Mouse (Mus musculus) v-Abl transformed pro-B cells (cell line): ENCODE results near the gene Pbrm1.

Experiments
- in situ Hi-C, 2 experiments: fragments of 400-800 bp; cut with MboI; formaldehyde crosslinking; loops; one replicate each; pipeline ENCODE4 v1.15.1; 2025; ENCODE audit not compliant: unreplicated experiment in 2 of 2

The Pbrm1 gene

DNA sequence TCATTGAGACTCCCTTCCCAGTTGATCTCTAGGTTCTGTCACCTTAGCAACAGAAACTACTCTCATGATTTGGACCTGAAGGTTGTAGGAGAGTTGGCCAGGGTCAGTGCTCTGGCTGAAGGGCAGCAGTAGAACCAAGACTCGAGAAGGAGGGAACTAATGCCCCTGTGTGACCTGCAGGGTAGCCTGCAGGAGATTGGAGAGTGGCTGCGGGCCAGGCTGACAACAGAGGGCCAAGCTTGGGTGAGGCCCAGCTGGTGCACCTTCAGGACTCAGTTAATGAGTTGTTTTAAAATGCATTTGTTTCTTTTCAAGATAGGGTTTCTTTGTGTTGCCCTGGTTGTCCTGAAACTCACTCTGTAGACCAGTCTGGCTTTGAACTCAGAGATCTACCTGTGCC, 146.1 kb downstream of the Pbrm1 start:
- in situ Hi-C loops = no loop called here

DNA sequence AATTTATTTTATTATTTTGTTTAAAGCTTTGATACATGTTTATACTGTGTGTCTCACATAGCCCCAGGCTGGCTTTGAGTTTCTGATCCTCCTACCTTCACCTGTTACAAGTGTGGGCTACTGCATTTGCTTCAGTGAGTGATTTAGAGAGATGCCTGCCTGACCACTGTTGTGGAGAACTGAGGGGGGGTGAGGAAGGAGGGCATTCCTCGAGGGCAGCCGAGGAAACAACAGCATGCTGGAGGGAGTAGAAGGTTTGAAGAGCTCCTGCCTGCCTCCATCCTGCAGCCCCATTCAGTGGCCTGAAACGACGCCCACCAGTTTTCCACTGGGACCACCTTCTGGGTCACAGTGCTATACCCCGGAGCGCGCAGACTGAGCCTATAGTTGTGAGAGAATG, 146.5 kb downstream of the Pbrm1 start:
- in situ Hi-C loops = no loop called here

DNA sequence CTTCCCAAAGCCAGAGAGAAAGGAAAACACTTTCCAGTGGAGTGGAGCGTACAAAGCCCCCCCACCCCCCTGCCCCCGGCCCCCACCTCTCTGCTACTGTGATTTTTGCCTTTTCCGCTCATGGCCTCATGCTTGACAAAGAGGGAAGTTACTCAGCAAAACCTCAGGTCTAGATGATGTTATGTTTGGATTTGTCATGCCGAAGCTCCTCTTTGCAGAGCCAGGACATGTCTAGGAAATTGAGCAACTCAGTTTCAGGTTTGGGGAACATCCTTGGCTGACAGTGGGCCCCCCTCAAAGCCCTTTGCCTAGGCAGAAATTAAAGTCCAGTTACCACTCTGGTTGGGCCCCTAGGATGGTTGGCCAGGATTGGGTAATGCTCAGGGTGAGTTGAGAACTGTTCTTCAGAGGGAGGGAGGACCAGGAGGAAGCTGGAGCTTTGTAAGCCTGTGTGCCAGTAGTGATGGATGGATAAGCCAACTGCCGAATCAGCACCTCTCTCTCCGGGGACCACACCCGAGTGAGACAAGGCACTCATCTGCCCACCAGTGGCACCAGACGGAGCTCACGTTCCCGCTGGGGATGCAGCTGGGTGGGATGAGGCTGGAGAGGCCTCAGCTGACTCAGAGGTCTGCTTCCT, 147.2 kb downstream of the Pbrm1 start:
- in situ Hi-C loops = no loop called here

DNA sequence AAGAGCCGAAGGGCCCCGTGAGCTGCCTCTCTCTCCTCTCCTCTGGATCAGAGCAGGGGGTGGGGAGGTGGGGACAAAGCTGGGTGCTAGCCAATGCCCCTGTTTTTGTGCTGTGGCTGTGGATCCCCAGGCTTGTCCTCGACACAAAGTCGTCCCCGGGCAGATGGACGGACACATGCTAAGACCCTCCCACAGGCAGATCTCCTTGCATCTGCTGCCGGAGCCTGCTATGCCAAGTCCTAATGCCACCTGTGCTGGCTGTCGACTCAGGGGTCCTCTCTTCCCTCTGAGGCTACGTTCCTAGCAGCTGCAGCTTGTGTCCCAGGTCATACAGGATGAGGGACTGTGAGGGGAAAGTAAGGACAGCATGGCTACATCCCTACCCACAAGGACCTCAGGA, 147.9 kb downstream of the Pbrm1 start:
- in situ Hi-C loops = no loop called here

DNA sequence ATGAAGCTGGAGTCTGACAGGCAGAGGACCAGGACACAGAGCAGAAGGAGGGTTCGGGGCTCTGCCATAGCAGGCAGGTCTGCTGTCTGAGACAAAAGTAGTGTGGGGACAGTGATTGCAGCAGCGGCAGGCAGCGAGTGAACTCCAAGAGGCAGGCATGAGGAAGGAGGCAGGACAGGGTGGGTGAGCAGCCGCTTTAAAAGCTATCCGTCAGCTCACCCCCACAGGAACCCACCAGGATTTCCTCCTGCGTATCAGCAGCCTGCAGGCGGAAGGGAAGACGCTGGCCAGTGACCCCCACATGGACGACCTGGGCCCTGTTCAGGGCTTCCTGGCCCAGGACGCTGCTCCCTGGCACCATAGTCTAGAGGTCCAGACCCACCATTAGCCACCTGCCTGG, 149.5 kb downstream of the Pbrm1 start, which contains the start of gene Stab1:
Stab1 (minus strand) TSS at position 217 of the 400 bp plus-strand sequence.
- in situ Hi-C loops = no loop called here

DNA sequence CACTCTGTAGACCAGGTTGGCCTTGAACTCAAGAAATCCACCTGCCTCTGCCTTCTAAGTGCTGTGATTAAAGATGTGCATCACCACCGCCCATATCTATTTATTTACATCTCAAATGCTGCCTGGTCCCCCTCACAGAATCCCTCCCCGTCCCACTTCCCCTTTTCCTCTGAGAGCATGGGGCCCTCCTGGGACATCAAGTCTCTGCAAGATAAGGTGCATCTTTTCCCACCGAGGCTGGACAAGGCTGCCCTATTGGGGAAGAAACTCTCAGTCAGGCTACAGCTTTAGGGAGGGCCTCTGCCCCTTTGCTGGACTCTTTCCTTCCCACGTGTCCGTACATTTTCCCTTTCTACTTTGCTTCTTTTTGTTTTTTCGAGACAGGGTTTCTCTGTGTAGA, 150.6 kb downstream of the Pbrm1 start:
- in situ Hi-C loops = no loop called here

DNA sequence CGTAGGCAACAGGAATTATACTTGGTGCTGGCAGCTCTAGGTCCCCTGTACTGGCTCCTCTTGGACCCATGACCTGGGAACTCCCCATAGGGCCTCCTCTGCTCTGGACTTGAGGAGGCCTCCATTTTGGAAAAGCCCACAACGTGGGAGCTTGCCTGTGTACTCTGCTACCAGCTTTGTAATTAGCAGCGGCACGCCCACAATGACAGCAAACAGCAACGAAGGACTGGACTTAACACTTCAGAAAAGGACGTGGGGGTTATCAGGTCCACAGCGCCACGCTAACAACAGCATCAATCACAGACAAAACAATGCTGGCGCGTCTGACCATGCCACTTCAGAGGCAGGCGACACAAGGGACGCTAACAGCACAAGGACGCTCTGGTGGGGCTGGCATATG, 152.0 kb downstream of the Pbrm1 start:
- in situ Hi-C loops = no loop called here
